Mouse (Mus musculus) neural tube, embryonic 13.5 days (tissue): Measurements from ENCODE around the gene Ptpn3. TPM values are rescaled to one million over a fixed set of nuclear protein-coding genes. Genes with fewer than 3 reads are reported as not detected.

ENCODE experiments used
- ATAC-seq: fragments of 200-750 bp; cut with Nextera tagmentation; 2 replicates; pipeline ENCODE4 v1.8.0; 2017; ENCODE audit warnings: low read depth, mild to moderate bottlenecking, moderate TSS enrichment, moderate library complexity
- H3K27ac ChIP-seq: fragments of 300-500 bp; sonication (generic); replicated peaks from 2 replicates; pipeline ENCODE4 v1.5.1; 2015; ENCODE audit warnings: moderate library complexity, mild to moderate bottlenecking, inconsistent platforms
- H3K27me3 ChIP-seq: fragments of 300-500 bp; sonication (generic); 2 replicates; pipeline ENCODE4 v1.6.1; 2015; ENCODE audit warnings: mild to moderate bottlenecking, inconsistent platforms
- H3K36me3 ChIP-seq: fragments of 300-500 bp; sonication (generic); 2 replicates; pipeline ENCODE4 v1.6.1; 2015; ENCODE audit warnings: mild to moderate bottlenecking, inconsistent platforms
- H3K4me1 ChIP-seq: fragments of 300-500 bp; sonication (generic); replicated peaks from 2 replicates; pipeline ENCODE4 v1.6.1; 2015; ENCODE audit warnings: inconsistent platforms
- H3K4me2 ChIP-seq: fragments of 300-500 bp; sonication (generic); 2 replicates; pipeline ENCODE4 v1.6.1; 2015; ENCODE audit warnings: inconsistent platforms, mild to moderate bottlenecking, moderate library complexity
- H3K4me3 ChIP-seq: fragments of 300-500 bp; sonication (generic); 2 replicates; pipeline ENCODE4 v1.5.1; 2015; ENCODE audit warnings: mild to moderate bottlenecking, inconsistent platforms
- H3K9ac ChIP-seq: fragments of 300-500 bp; sonication (generic); 2 replicates; pipeline ENCODE4 v1.6.1; 2015; ENCODE audit warnings: moderate library complexity, mild to moderate bottlenecking, inconsistent platforms
- H3K9me3 ChIP-seq: fragments of 300-500 bp; sonication (generic); 2 replicates; pipeline ENCODE4 v1.6.1; 2016; ENCODE audit warnings: inconsistent platforms
- WGBS: fragments of 180-500 bp; shearing (Covaris S2); methylation state at CpG from one replicate; pipeline ENCODE4 v1.1.7; 2015; 5-methylcytosine and 5-hydroxymethylcytosine counted together
- polyA plus RNA-seq: library from polyadenylated mRNA; unstranded; fragments of >200 nt; fragmentation: Nextera tagmentation; extraction: Ambion mirVana; gene quantifications from 2 replicates; pipeline ENCODE4 v1.2.1, GENCODE M21; 2015

The Ptpn3 gene
- polyA plus RNA-seq, 1 experiment from 2014 or later, result 6.9 TPM

DNA sequence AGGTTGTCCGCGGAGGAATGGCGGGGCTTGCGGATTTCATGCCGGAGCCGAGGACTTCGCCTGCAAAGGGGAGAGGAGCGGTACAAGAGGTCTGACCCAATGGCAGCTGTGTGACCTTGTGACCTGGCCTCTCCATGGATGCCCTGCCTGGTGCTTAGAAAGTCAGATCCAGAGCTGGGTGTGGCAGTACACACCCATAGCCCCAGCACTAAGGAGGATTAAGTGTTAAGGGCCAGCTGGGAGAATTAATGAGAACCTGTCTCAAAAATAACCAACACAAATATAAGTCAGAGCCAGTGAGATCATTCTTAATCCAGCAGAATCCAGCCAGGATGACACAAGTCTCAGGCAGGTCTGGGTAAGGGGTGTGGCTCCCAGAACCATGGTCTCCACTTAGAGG is 69.2 kb downstream of the Ptpn3 start:
- WGBS, result 88% methylated on average over 8 of the region's 8 CpGs
- no peak overlapping the region for H3K4me2 ChIP-seq
- no peak for ATAC-seq
- no peaks in the 10 kb centered on the region for H3K9me3 ChIP-seq
- 0 out of 2 replicates have a peak, but pooled peaks cover 16% of the 10 kb centered on the region for H3K4me1 ChIP-seq
- H3K36me3 ChIP-seq, result peaks cover 6% of the 10 kb centered on the region; the same call in 1 of the 2 replicates
- H3K4me3 ChIP-seq, result no peak overlapping the region
- H3K9ac ChIP-seq, result no peak overlapping the region
- H3K27me3 ChIP-seq, result no peaks in the 10 kb centered on the region
- no peak overlapping the region for H3K27ac ChIP-seq

DNA sequence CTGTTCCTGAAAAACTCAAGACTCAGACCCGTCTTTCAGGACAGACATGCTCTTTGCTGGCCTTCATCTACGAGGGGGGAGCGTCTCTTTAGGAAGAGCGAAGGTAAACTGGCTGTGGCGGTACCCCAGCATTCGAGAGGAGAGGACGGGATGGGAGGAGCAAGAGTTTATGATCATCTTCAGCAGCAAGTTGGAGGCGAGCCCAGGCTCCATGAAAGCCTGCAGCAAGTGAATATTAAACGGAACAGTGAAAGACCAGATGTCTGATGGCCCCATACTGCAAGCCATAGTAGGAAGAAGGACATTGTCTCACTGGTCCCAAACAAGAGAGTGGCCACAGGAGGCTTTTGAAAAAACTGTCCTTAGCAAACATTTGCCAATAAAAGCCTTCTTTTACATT is 70.3 kb downstream of the Ptpn3 start:
- Histone ChIP-seq H3K27me3 (no peaks in the 10 kb centered on the region), H3K4me3 (no peak overlapping the region), H3K4me2 (no peak overlapping the region), H3K36me3 (peaks cover 6% of the 10 kb centered on the region; the same call in 1 of the 2 replicates), H3K9me3 (no peaks in the 10 kb centered on the region), H3K27ac (no peak overlapping the region), H3K4me1 (0 out of 2 replicates have a peak, but pooled peaks cover 11% of the 10 kb centered on the region), H3K9ac (no peak overlapping the region)
- WGBS, result 68% methylated on average over 9 of the region's 9 CpGs
- no peak for ATAC-seq

DNA sequence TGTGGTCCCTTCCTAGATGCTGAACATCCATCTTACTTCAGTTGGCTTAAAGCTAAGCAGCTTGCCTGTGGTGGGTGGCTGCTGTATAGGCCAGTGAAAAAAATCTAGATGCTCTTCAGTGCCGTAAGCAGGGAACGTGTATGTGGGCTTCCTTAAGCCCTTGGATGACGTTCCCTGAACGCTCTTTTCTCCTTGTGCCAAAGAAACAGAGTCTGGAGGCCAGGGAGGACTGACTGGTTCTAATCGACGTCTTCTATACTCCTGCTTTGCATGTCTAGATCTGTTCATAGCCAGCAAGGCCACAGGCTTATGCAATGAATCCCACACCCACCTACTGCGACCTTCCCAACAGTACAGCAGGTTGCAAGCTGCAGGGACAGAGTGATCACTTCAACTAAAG is 71.3 kb downstream of the Ptpn3 start:
- Histone ChIP-seq H3K36me3 (peaks cover 6% of the 10 kb centered on the region; the same call in 1 of the 2 replicates), H3K9me3 (no peaks in the 10 kb centered on the region), H3K4me2 (no peak overlapping the region), H3K4me1 (0 out of 2 replicates have a peak, but pooled peaks cover 11% of the 10 kb centered on the region), H3K27me3 (no peaks in the 10 kb centered on the region), H3K9ac (no peak overlapping the region), H3K27ac (no peak overlapping the region), H3K4me3 (no peak overlapping the region)
- ATAC-seq, result no peak
- 87% methylated on average over 7 of the region's 7 CpGs for WGBS

DNA sequence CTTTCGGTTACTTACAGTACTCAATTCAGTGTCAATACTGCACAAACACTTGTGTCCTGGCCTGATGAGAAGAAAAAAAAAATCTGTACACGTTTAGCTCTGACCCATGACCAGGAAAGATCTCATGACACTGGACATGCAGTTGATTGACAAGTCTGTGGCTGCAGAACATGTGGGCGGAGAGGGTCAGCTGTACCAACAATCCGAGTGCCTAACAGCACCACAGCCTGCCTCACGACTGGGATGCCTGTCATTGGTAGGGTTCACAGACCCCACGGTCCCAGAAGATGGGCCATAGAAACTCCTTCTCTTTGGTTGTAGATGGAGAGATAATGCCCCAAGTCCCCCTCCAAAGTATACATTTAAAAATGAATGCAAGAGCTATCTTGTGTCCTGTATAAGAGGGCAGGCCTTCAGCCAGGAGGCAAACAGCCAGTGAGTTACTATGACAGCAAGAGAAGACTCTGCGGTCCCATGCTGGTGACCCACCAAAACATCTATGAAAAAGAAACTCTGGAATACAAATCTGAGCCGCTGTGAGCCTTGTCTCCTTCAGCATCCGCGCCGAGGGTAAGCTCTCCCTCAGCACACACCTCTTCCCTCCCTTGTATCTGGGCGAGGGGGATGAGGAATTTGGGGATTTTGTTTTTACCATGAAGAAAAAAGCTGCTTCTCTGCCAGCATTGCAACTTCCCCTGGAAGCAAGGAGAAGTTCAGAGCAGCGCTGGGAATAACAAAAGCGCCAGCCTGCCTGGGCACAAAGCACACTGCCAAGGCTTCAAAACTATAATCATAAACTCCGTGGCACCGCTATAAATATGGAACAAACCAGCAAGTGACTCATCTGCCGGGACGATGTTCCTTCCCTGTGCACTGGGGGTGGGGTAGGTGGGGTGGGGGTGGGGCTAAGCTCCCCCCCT is 72.8 kb downstream of the Ptpn3 start:
- no peak for ATAC-seq
- Histone ChIP-seq H3K9ac (peak overlapping the region; percentile 0; the same call in 1 of the 2 replicates), H3K36me3 (peaks cover 11% of the 10 kb centered on the region), H3K4me2 (no peak overlapping the region), H3K4me1 (0 out of 2 replicates have a peak, but pooled peaks cover 11% of the 10 kb centered on the region), H3K27me3 (no peaks in the 10 kb centered on the region), H3K9me3 (no peaks in the 10 kb centered on the region), H3K27ac (no peak overlapping the region; the same call in 1 of the 2 replicates), H3K4me3 (no peak overlapping the region)
- WGBS, result 77% methylated on average over 18 of the region's 18 CpGs

DNA sequence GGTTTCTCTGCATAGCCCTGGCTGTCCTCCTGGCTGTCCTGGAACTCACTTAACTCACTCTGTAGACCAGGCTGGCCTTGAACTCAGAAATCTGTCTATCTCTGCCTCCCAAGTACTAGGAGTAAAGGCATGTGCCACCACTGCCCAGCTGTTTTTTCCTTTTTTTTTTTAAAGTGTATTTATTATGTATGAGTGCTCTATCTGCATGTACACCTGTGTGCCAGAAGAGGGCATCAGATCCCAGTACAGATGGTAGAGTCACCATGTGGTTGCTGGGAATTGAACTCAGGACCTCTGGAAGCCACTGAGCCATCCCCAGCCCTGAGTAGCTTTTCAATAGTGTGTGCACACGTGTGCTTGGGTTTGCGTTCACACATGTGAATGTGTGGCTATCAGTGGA is 76.9 kb downstream of the Ptpn3 start:
- WGBS, result 100% methylated on average over 2 of the region's 2 CpGs
- H3K4me3 ChIP-seq, result no peak overlapping the region
- H3K36me3 ChIP-seq, result peaks cover 6% of the 10 kb centered on the region; the same call in 1 of the 2 replicates
- no peak overlapping the region for H3K4me2 ChIP-seq
- H3K9me3 ChIP-seq, result no peaks in the 10 kb centered on the region
- H3K9ac ChIP-seq, result no peak overlapping the region
- no peak for ATAC-seq
- H3K27me3 ChIP-seq, result no peaks in the 10 kb centered on the region
- H3K27ac ChIP-seq, result no peak overlapping the region
- 0 out of 2 replicates have a peak, but pooled peaks cover 2% of the 10 kb centered on the region for H3K4me1 ChIP-seq

DNA sequence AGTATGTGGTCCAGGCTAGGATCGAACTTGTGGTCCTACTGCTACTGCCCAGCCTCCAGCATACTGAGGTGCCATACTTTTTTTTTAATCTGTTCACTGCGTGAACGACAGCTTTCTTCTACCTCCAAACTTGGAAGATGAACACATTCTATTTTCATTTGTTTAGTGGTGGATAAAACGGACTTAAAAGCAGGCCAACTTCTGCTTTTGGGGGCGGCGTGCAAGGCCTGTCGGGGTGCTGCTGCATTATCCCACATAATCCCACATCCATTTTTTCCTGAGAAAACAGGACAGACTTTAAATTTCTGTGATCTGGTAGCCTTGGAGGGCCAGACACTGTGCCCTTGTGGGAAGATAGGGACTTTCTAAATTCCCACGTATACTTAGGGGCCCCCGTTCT is 83.9 kb downstream of the Ptpn3 start:
- Histone ChIP-seq H3K4me1 (peaks cover 3% of the 10 kb centered on the region; the same call in 1 of the 2 replicates), H3K4me3 (no peak overlapping the region)

DNA sequence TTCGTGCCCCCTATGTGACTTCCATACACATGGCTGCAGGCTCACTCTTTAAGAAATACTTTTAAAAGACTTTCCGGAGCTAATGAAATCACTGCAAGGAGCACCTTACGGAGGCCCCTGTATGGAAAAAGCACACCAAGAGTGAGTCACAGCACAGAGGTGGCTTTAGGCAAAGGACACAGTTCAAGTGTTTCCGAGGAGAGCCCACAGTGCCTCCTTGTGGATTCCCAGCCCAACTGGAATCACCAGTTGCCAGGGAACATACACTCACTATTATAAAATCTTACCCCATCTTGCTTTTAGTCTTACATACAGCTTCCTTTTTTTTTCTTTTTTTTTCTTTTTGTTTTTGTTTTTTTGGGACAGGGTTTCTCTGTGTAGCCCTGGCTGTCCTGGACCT is 85.1 kb downstream of the Ptpn3 start:
- Histone ChIP-seq H3K4me1 (peaks cover 3% of the 10 kb centered on the region; the same call in 1 of the 2 replicates), H3K27me3 (no peaks in the 10 kb centered on the region), H3K4me2 (no peak overlapping the region), H3K9me3 (no peaks in the 10 kb centered on the region), H3K27ac (no peak overlapping the region), H3K36me3 (0 out of 2 replicates have a peak, but pooled peaks cover 4% of the 10 kb centered on the region), H3K4me3 (no peak overlapping the region), H3K9ac (no peak overlapping the region)
- ATAC-seq, result no peak
- 93% methylated on average over 4 of the region's 4 CpGs for WGBS

More for the DNA sequence above, 83.9 kb downstream of the Ptpn3 start:
- ATAC-seq, result no peak
- H3K36me3 ChIP-seq, result 0 out of 2 replicates have a peak, but pooled peaks cover 4% of the 10 kb centered on the region
- H3K27me3 ChIP-seq, result no peaks in the 10 kb centered on the region
- no peak overlapping the region for H3K27ac ChIP-seq
- H3K9me3 ChIP-seq, result no peaks in the 10 kb centered on the region
- H3K9ac ChIP-seq, result no peak overlapping the region
- H3K4me2 ChIP-seq, result no peak overlapping the region
- WGBS, result 91% methylated on average over 9 of the region's 9 CpGs

DNA sequence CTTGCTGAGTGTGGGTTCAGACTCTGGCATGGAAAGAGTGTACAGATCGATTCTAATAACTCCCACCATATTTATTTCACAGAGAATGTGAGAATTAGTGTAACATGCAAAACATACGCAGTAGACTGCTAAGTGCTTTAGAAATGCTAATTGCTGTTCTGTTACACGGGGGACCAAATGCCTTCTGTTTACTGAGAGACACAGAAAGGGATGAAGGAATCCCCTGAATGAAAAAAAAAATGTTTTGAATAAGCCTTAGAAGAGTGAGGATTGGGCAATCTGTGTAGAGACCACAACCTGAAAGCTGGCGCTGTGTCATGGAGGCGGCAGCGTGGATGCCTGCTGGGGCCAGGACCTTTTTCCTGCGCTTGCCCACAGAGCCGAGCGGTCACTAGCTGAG is 86.8 kb downstream of the Ptpn3 start:
- no peak for ATAC-seq
- Histone ChIP-seq H3K36me3 (0 out of 2 replicates have a peak, but pooled peaks cover 4% of the 10 kb centered on the region), H3K4me1 (peaks cover 3% of the 10 kb centered on the region; the same call in 1 of the 2 replicates), H3K27me3 (no peaks in the 10 kb centered on the region), H3K27ac (no peak overlapping the region), H3K4me2 (no peak overlapping the region), H3K4me3 (no peak overlapping the region), H3K9ac (no peak overlapping the region), H3K9me3 (no peaks in the 10 kb centered on the region)
- 78% methylated on average over 9 of the region's 9 CpGs for WGBS

DNA sequence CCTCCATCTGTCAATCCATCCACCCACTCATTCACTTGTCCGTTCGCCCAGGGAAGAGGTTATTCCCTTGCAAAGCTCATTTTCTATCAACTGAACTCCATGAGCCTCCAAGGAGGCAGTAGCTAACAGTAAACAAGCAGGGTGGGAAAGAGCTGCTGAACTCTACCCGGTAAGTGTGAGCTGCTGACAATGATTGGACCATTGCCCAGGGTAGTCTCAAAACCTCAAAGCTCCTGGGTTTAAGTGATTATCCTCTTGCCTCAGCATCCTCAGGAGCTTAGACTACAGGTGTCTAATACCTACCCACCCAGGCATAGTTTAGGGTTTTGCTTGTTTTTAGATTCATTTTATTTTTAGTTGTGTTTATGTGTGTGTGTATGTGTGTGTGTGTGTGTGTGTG is 87.5 kb downstream of the Ptpn3 start:
- H3K9ac ChIP-seq, result no peak overlapping the region
- no peak overlapping the region for H3K27ac ChIP-seq
- ATAC-seq, result no peak
- peaks cover 3% of the 10 kb centered on the region; the same call in 1 of the 2 replicates for H3K4me1 ChIP-seq
- 68% methylated on average over 3 of the region's 3 CpGs for WGBS
- no peak overlapping the region for H3K4me3 ChIP-seq
- H3K9me3 ChIP-seq, result no peaks in the 10 kb centered on the region
- no peaks in the 10 kb centered on the region for H3K27me3 ChIP-seq
- H3K36me3 ChIP-seq, result 0 out of 2 replicates have a peak, but pooled peaks cover 4% of the 10 kb centered on the region
- H3K4me2 ChIP-seq, result no peak overlapping the region

DNA sequence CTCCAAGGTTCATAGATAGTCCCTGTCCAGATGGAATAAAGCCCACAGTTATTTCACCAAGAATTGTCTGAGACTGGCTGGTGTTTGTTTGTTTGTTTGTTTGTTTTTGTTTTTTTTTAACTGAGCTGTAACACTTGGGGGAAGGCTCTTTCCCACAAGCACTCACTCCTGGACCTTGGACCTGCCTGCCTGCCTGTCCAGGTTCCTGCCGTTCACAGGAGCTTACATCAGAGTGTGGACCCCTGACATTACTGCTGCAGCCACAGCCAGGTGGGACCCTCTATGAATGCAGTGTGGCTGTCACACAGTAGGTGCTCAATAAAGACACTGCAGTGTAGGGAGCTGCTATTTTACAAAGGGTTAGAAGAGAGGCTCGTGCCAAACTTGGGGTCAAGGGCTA is 89.9 kb downstream of the Ptpn3 start:
- Histone ChIP-seq H3K4me2 (no peak overlapping the region), H3K36me3 (no peaks in the 10 kb centered on the region), H3K4me1 (peaks cover 3% of the 10 kb centered on the region; the same call in 1 of the 2 replicates), H3K27ac (no peak overlapping the region), H3K4me3 (no peak overlapping the region), H3K9ac (no peak overlapping the region), H3K27me3 (no peaks in the 10 kb centered on the region), H3K9me3 (no peaks in the 10 kb centered on the region)
- WGBS, result 87% methylated on average over 2 of the region's 2 CpGs
- ATAC-seq, result no peak

DNA sequence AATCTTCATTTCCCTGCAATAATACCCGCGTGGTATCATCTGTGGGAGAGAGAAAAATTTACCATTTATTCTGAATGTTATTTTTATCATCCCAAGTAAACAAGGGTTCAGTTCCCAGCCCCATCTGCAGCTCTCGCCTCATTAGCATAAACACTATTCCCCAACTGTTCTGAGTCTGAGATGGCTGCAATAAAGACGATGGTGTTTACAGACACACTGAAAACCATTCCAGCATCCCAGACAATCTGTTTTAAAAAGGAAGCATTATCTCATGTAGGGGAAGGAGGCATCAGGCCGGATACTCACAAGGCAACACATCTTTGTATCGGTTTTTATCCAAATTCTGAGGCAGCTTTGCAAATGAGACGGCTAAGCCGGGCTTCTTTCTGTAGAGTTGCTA is 95.7 kb downstream of the Ptpn3 start:
- H3K27ac ChIP-seq, result no peak overlapping the region
- ATAC-seq, result no peak
- H3K9me3 ChIP-seq, result no peaks in the 10 kb centered on the region
- H3K36me3 ChIP-seq, result no peaks in the 10 kb centered on the region
- H3K4me3 ChIP-seq, result no peak overlapping the region
- no peaks in the 10 kb centered on the region; the same call in 1 of the 2 replicates for H3K4me1 ChIP-seq
- 66% methylated on average over 8 of the region's 8 CpGs for WGBS
- no peak overlapping the region for H3K4me2 ChIP-seq
- no peak overlapping the region for H3K9ac ChIP-seq
- no peaks in the 10 kb centered on the region for H3K27me3 ChIP-seq

DNA sequence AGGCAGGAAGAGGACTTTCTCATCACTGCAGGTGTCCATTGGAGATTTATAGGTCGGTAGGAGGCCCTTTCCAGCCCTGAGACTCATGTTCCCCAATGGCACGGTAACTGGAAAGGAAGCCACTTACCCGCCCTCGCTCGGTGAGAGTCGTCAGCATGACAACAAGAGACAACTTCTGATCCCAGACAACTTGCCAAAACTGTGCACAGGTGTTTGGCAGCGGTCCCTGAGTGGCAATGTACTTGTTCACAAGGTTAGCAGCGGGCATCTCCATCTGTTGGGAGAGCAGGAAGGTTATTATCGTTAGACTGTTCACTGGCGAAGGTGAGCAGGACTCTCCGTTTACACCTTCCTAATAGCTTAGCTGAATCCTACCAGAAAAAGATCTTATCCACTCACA is 96.9 kb downstream of the Ptpn3 start:
- H3K27ac ChIP-seq, result no peak overlapping the region
- H3K4me3 ChIP-seq, result no peak overlapping the region
- no peaks in the 10 kb centered on the region for H3K27me3 ChIP-seq
- ATAC-seq, result no peak
- no peaks in the 10 kb centered on the region for H3K9me3 ChIP-seq
- H3K36me3 ChIP-seq, result no peaks in the 10 kb centered on the region
- 72% methylated on average over 11 of the region's 11 CpGs for WGBS
- no peak overlapping the region for H3K4me2 ChIP-seq
- H3K9ac ChIP-seq, result no peak overlapping the region
- no peaks in the 10 kb centered on the region; the same call in 1 of the 2 replicates for H3K4me1 ChIP-seq
